Mouse (Mus musculus): Measurements from ENCODE around the gene Des. TPM values are rescaled to one million over a fixed set of nuclear protein-coding genes. Genes with fewer than 3 reads are reported as not detected.

The Des gene
- polyA plus RNA-seq, 1 experiment from 2014 or later, result 0.86 TPM

DNA sequence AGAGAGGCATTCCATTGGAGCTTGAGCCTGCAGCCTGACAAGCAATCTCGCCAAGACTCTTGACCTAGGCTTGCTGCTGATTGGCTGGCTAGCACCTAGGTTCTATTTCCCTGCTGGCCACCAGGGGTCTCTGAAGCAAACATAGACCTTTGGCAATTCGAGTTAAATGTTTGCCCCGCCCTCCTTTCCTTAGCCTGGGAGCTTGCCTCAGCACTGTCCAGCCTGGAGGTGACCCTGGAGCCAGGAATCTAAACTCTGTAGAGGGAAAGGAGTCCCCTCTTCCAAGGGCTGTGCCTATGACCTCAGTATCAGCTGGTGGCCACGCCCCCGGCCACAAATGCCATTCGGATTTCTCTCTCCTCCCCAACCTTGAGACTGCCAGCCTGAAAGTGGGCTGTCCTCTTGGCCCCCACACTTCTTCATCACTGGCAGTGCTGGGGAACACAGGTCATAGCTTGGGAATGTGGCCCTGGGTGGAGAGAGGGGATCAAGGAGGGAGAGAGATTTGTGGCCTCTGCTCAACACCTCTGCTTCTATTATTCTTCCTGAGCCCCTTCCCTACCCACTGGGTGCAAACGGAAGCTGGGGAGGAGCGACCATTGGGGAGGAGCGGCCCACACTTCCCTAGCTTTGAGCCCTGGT is 38.8 kb downstream of the Des start:
- peak; percentile 67 for ATAC-seq (replicated peaks; ENCODE audit: low FRiP score)
- 7% methylated on average over 9 of the region's 9 CpGs for WGBS
- H3K36me3 ChIP-seq (ENCODE audit: control insufficient read depth, insufficient read depth, low read length), result no peaks in the 10 kb centered on the region
- H3K9me3 ChIP-seq (ENCODE audit: control insufficient read depth, low read length), result no peaks in the 10 kb centered on the region
- H3K27ac ChIP-seq (ENCODE audit: low read depth, low read length), result no peak overlapping the region; the same call in 1 of the 2 replicates
- H3K4me3 ChIP-seq (ENCODE audit: low read depth, low read length), result no peak overlapping the region
- no peak overlapping the region for H3K4me2 ChIP-seq (ENCODE audit: low read depth, low read length, severe bottlenecking)
- no peaks in the 10 kb centered on the region for H3K27me3 ChIP-seq (ENCODE audit: control insufficient read depth, insufficient read depth, low read length)
- peaks cover 16% of the 10 kb centered on the region for H3K4me1 ChIP-seq (replicated peaks; ENCODE audit: control insufficient read depth, insufficient read depth, low read length)
- peak; percentile 82 for DNase-seq (ENCODE audit: low spot score)
- no peak overlapping the region for H3K9ac ChIP-seq (ENCODE audit: low read length)

- 6% methylated on average over 15 of the region's 15 CpGs for WGBS
- H3K9me3 ChIP-seq (ENCODE audit: control insufficient read depth, low read length), result no peaks in the 10 kb centered on the region
- H3K36me3 ChIP-seq (ENCODE audit: control insufficient read depth, insufficient read depth, low read length), result no peaks in the 10 kb centered on the region
- DNase-seq (ENCODE audit: low spot score) (peak; percentile 78), ATAC-seq (replicated peaks; ENCODE audit: low FRiP score) (peak; percentile 76)
- H3K27me3 ChIP-seq (ENCODE audit: control insufficient read depth, insufficient read depth, low read length), result no peaks in the 10 kb centered on the region
- H3K9ac ChIP-seq (ENCODE audit: low read length), result peak overlapping the region; percentile 55
- peak overlapping the region; percentile 17; the same call in 1 of the 2 replicates for H3K4me3 ChIP-seq (ENCODE audit: low read depth, low read length)
- H3K4me2 ChIP-seq (ENCODE audit: low read depth, low read length, severe bottlenecking), result peak overlapping the region; percentile 42
- peaks cover 16% of the 10 kb centered on the region for H3K4me1 ChIP-seq (replicated peaks; ENCODE audit: control insufficient read depth, insufficient read depth, low read length)
- peak overlapping the region; percentile 59 for H3K27ac ChIP-seq (ENCODE audit: low read depth, low read length)
Measured at GRCm38 (mm10) chr1:75399755-75400492, 39.8 kb downstream of the Des start.

DNA sequence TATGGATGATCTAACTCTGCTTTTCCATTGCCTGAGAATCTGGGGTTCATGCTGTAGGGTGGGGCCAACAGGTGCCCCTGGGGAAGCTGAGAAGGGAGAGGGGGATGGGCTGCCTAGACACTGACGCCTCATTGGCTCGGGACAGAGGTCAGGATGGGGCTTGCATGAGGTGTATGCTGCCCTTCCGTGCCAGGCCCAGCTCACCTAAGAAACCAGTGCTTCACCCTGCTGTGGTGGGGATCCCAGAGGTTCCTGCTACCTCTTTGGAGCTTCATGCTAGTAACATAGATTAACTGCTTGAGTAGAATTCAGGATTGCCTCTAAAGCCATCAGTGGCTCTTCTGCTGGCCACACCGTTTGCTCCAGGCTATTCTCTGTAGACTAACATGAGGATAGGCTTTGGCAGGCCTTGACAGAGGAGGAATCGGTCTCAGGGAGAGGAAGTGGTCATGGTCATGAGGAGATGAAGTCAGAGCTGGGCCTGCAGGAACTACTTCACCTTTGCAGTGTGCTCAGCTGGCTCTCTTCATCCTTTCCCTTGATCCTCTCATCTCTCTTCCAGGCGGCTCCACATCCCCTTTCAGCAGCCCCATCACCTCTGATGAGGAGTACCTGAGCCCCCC is 40.5 kb downstream of the Des start:
- no peaks in the 10 kb centered on the region for H3K27me3 ChIP-seq (ENCODE audit: control insufficient read depth, insufficient read depth, low read length)
- DNase-seq (ENCODE audit: low spot score) (no peak), ATAC-seq (replicated peaks; ENCODE audit: low FRiP score) (peak; percentile 34; the same call in 1 of the 2 replicates)
- peak overlapping the region; percentile 55 for H3K9ac ChIP-seq (ENCODE audit: low read length)
- H3K4me2 ChIP-seq (ENCODE audit: low read depth, low read length, severe bottlenecking), result peak overlapping the region; percentile 42
- H3K36me3 ChIP-seq (ENCODE audit: control insufficient read depth, insufficient read depth, low read length), result no peaks in the 10 kb centered on the region
- H3K9me3 ChIP-seq (ENCODE audit: control insufficient read depth, low read length), result no peaks in the 10 kb centered on the region
- H3K4me1 ChIP-seq (replicated peaks; ENCODE audit: control insufficient read depth, insufficient read depth, low read length), result peaks cover 16% of the 10 kb centered on the region
- 37% methylated on average over 6 of the region's 6 CpGs for WGBS
- H3K27ac ChIP-seq (ENCODE audit: low read depth, low read length), result no peak overlapping the region
- peak overlapping the region; percentile 17; the same call in 1 of the 2 replicates for H3K4me3 ChIP-seq (ENCODE audit: low read depth, low read length)

- H3K4me2 ChIP-seq (ENCODE audit: low read depth, low read length, severe bottlenecking), result no peak overlapping the region
- ATAC-seq (replicated peaks; ENCODE audit: low FRiP score) (no peak), DNase-seq (ENCODE audit: low spot score) (no peak)
- no peak overlapping the region for H3K4me3 ChIP-seq (ENCODE audit: low read depth, low read length)
- no peaks in the 10 kb centered on the region for H3K9me3 ChIP-seq (ENCODE audit: control insufficient read depth, low read length)
- no peaks in the 10 kb centered on the region for H3K27me3 ChIP-seq (ENCODE audit: control insufficient read depth, insufficient read depth, low read length)
- 50% methylated on average over 3 of the region's 3 CpGs for WGBS
- H3K9ac ChIP-seq (ENCODE audit: low read length), result no peak overlapping the region
- no peaks in the 10 kb centered on the region for H3K4me1 ChIP-seq (replicated peaks; ENCODE audit: control insufficient read depth, insufficient read depth, low read length)
- H3K36me3 ChIP-seq (ENCODE audit: control insufficient read depth, insufficient read depth, low read length), result no peaks in the 10 kb centered on the region
- no peak overlapping the region for H3K27ac ChIP-seq (ENCODE audit: low read depth, low read length)
Measured at GRCm38 (mm10) chr1:75405547-75405946, 45.4 kb downstream of the Des start.

GRCm38 (mm10) chr1:75406173-75406572 is 46.0 kb downstream of the Des start:
- H3K4me2 ChIP-seq (ENCODE audit: low read depth, low read length, severe bottlenecking), result no peak overlapping the region
- no peaks in the 10 kb centered on the region for H3K9me3 ChIP-seq (ENCODE audit: control insufficient read depth, low read length)
- H3K27ac ChIP-seq (ENCODE audit: low read depth, low read length), result no peak overlapping the region
- DNase-seq (ENCODE audit: low spot score) (no peak), ATAC-seq (replicated peaks; ENCODE audit: low FRiP score) (no peak)
- WGBS, result 93% methylated on average over 15 of the region's 15 CpGs
- no peak overlapping the region for H3K4me3 ChIP-seq (ENCODE audit: low read depth, low read length)
- 0 out of 2 replicates have a peak, but pooled peaks cover 1% of the 10 kb centered on the region for H3K4me1 ChIP-seq (replicated peaks; ENCODE audit: control insufficient read depth, insufficient read depth, low read length)
- H3K9ac ChIP-seq (ENCODE audit: low read length), result no peak overlapping the region
- no peaks in the 10 kb centered on the region for H3K27me3 ChIP-seq (ENCODE audit: control insufficient read depth, insufficient read depth, low read length)
- no peaks in the 10 kb centered on the region for H3K36me3 ChIP-seq (ENCODE audit: control insufficient read depth, insufficient read depth, low read length)

- H3K36me3 ChIP-seq (ENCODE audit: control insufficient read depth, insufficient read depth, low read length), result no peaks in the 10 kb centered on the region
- H3K27me3 ChIP-seq (ENCODE audit: control insufficient read depth, insufficient read depth, low read length), result no peaks in the 10 kb centered on the region
- no peak for DNase-seq (ENCODE audit: low spot score)
- WGBS, result 92% methylated on average over 9 of the region's 9 CpGs
- no peak overlapping the region for H3K4me2 ChIP-seq (ENCODE audit: low read depth, low read length, severe bottlenecking)
- no peak overlapping the region for H3K9ac ChIP-seq (ENCODE audit: low read length)
- no peaks in the 10 kb centered on the region for H3K9me3 ChIP-seq (ENCODE audit: control insufficient read depth, low read length)
- no peak overlapping the region for H3K27ac ChIP-seq (ENCODE audit: low read depth, low read length)
- 0 out of 2 replicates have a peak, but pooled peaks cover 1% of the 10 kb centered on the region for H3K4me1 ChIP-seq (replicated peaks; ENCODE audit: control insufficient read depth, insufficient read depth, low read length)
- no peak overlapping the region for H3K4me3 ChIP-seq (ENCODE audit: low read depth, low read length)
- ATAC-seq (replicated peaks; ENCODE audit: low FRiP score), result no peak
Measured at GRCm38 (mm10) chr1:75407056-75407455, 46.9 kb downstream of the Des start.

GRCm38 (mm10) chr1:75408210-75408609 is 48.1 kb downstream of the Des start:
- H3K9ac ChIP-seq (ENCODE audit: low read length), result no peak overlapping the region
- no peak overlapping the region for H3K4me2 ChIP-seq (ENCODE audit: low read depth, low read length, severe bottlenecking)
- no peaks in the 10 kb centered on the region for H3K36me3 ChIP-seq (ENCODE audit: control insufficient read depth, insufficient read depth, low read length)
- WGBS, result 86% methylated on average over 4 of the region's 4 CpGs
- no peak overlapping the region for H3K4me3 ChIP-seq (ENCODE audit: low read depth, low read length)
- ATAC-seq (replicated peaks; ENCODE audit: low FRiP score) (no peak), DNase-seq (ENCODE audit: low spot score) (no peak)
- no peak overlapping the region for H3K27ac ChIP-seq (ENCODE audit: low read depth, low read length)
- H3K4me1 ChIP-seq (replicated peaks; ENCODE audit: control insufficient read depth, insufficient read depth, low read length), result 0 out of 2 replicates have a peak, but pooled peaks cover 1% of the 10 kb centered on the region
- H3K27me3 ChIP-seq (ENCODE audit: control insufficient read depth, insufficient read depth, low read length), result no peaks in the 10 kb centered on the region
- H3K9me3 ChIP-seq (ENCODE audit: control insufficient read depth, low read length), result no peaks in the 10 kb centered on the region

- WGBS, result 87% methylated on average over 7 of the region's 7 CpGs
- no peak overlapping the region for H3K9ac ChIP-seq (ENCODE audit: low read length)
- H3K4me1 ChIP-seq (replicated peaks; ENCODE audit: control insufficient read depth, insufficient read depth, low read length), result 0 out of 2 replicates have a peak, but pooled peaks cover 1% of the 10 kb centered on the region
- no peak overlapping the region for H3K4me3 ChIP-seq (ENCODE audit: low read depth, low read length)
- ATAC-seq (replicated peaks; ENCODE audit: low FRiP score) (no peak), DNase-seq (ENCODE audit: low spot score) (no peak)
- no peaks in the 10 kb centered on the region for H3K27me3 ChIP-seq (ENCODE audit: control insufficient read depth, insufficient read depth, low read length)
- no peaks in the 10 kb centered on the region for H3K36me3 ChIP-seq (ENCODE audit: control insufficient read depth, insufficient read depth, low read length)
- H3K27ac ChIP-seq (ENCODE audit: low read depth, low read length), result no peak overlapping the region
- H3K4me2 ChIP-seq (ENCODE audit: low read depth, low read length, severe bottlenecking), result no peak overlapping the region
- H3K9me3 ChIP-seq (ENCODE audit: control insufficient read depth, low read length), result no peaks in the 10 kb centered on the region
Measured at GRCm38 (mm10) chr1:75409950-75410349, 49.8 kb downstream of the Des start.
